Mouse (Mus musculus): Measurements from ENCODE around the gene Prune1.
A peak's percentile ranks its signal among the peaks of the same experiment; 100 is the strongest.

Gene Prune1

DNA sequence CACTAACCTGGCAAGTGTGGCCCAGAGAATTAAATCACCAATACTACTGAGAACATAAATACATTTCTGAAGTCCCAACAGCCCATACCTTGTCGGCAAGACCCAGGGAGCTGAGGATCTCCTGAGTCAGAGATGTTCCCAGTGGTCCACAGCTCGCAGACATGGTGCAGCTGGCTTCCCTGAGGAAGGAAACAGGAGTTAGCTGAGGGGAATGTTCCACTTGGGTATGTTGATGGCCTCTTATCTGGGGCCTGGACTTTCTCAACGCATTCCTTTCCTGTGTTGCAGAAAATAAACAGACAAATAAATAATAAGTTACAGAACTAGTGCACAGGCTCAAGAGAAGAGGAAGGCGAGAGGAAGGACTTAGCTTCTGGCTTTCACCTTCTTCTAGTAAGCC is 24.4 kb upstream of the Prune1 start:
- no peak for DNase-seq (ENCODE audit: low read depth)

DNA sequence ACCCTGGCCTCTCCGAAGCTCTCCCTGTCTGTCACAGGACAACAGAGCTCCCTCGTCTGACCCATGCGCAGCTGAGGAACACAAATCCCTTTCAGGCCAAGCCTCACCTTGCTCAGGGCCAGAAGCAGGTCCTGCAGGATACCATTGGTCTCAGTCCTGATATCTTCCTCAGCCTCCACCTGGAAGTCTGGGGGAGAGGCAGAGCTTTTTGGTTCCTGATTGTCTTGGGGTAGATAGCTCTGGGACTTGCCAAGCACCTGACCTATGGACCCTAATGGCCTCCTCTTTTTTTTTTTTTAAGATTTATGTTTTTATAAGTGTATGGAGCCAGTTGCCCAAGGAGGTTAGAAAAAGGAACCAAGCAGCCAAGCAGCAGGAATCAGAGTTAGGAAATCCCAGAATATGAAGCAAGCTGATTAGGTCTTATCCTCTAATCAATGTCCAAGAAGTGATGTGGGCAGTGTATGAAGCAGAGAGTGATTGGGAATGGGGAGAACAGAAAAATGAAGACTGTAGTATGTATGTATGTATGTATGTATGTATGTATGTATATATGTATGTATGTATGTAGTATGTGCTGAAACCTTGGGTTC is 19.4 kb upstream of the Prune1 start:
- no peak for DNase-seq (ENCODE audit: low read depth)

DNA sequence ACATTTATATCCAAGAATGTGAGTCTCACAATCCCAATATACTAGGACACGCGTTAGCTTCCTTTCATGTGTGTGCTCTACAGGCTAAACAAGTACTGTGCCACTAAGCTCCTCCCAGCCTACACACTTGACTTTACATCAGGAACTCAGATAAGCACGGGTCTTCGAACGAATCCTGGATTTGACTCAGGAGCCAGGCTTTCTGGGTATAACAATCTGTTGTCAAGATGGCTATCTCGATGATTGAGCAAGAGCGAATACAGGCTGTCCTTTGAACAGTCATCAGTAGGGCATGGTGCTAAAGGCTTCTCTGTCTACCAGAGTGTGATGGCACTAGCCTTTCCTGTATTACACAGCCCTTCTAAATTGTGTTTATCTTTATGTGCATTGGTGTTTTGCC is 16.1 kb upstream of the Prune1 start:
- DNase-seq (ENCODE audit: low read depth): no peak

DNA sequence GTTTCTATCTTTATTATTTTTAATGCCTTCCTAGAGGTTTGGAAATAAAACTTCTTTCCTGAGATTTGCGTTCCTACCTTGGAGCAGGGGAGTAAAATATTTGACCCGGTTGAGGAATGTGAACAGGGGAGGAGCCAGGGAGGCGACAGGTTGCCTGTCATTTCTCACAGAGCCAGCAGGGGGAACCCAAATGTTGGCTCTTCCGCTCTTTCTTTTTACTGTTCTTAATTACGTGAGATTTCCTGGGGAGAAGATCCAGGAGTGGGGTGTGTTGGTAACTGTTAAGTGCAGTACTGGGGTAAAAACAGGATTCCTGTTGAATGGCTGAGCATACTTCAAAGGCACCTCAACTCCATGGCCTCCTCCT is 14.2 kb upstream of the Prune1 start:
- no peak for DNase-seq (ENCODE audit: low read depth)

DNA sequence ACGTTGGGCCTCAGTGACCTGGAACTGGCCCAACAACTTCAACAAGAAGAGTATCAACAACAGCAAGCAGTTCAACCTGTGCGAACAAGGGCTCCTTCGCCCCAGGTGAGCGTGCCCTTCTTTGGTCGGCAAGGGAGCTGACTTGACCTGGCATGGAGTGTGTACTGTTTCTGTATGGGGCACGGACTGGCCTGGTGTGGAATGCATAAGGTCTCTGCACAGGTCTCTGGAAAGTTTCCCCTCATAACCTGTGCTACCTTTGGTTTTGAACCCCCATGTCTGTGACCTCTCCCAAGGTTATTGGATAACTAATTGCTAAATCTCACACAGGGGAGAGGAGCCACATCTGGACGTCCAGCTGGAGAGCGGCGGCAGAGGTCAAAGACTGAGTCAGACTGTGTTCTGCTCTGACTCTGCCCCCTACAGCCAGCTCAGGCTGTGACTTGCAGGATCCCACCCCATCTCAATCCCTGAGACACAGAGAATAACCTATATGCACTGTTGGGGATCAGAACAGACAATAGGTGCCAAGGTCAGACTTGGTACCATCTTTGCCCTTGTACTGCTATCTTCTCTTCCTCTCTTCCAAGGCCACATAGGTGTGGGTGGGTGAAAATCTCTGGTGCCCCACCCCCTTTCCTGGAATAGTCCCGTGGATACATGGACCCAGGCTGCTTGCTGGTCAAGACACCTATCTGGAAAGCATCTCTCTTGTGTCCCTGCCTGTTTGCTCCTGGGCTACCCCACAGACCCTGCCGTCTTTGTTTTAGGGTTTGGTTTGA is 13.6 kb upstream of the Prune1 start:
- no peak for DNase-seq (ENCODE audit: low read depth)

DNA sequence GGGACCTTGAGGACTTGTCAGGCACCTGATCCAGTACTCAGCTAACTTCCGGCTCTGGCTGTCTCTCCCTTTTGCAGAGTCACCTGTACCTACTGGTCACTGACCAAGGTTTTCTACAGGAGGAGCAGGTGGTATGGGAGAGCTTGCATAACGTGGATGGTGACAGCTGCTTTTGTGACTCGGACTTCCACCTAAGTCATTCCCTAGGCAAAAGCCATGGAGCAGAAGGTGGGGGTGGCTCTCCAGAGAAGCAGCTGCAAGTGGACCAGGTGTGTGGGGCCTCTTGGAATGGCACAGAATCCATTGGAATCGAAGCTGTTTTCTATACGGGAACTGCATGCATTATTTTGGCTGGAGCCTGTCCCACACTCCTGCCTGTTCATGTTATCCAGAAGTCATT is 12.8 kb upstream of the Prune1 start:
- DNase-seq (ENCODE audit: low read depth): no peak

DNA sequence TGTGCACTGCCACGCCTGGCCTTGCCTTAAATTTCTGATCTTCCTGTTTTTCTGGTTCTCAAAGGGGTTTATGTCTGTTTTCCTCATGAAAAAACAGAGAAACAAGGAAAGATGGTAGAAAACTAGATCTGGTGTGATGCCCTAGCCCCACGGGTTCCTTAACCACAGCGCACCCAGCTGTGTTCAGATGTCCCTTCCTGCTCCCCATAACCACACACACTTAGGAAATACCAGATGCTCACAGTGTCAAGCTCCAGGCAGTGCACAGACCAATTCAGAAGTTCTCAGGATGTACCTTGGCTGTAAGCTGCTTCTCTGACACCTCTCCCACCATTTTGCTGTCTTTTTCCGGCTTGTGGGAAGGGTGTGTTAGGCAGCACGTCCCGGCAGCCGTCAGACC is 12.4 kb upstream of the Prune1 start:
- no peak for DNase-seq (ENCODE audit: low read depth)

DNA sequence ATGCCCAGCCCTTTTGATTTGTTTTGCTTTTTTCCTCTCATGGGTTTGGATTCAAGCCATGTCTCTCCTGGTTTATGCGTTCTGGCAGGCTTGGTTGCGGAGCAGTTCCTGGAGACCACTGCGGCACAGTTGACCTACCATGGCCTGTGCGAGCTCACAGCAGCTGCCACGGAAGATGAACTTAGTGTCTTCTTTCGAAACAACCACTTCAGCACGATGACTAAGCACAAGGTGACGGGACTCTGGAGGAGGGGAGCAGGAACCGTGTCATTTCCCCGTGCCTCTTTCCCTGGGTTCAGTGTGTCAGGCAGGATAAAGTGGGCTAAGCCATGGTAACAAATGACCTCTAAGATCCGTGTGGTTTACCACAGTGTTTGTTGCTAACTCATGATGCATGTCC is 11.7 kb upstream of the Prune1 start:
- DNase-seq (ENCODE audit: low read depth): no peak

DNA sequence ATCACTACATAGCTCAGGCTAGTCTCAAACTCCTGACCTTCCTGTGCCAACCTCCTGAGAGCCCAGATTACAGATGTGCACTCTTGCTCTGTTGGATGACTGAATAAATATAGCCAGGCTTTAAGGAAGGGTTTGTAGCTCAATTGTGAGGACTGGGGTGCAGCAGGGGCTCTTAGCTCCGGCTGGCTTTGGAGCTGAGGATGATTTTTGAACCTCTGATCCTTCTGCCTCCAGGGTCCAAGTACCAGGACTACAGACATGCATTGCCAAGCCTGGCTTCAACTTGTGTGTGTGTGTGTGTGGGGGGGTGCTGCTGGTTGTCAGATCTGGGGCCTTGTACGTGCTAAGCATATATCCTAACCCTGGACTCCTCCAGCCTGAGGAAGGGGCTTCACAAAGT is 11.0 kb upstream of the Prune1 start:
- DNase-seq (ENCODE audit: low read depth): no peak

DNA sequence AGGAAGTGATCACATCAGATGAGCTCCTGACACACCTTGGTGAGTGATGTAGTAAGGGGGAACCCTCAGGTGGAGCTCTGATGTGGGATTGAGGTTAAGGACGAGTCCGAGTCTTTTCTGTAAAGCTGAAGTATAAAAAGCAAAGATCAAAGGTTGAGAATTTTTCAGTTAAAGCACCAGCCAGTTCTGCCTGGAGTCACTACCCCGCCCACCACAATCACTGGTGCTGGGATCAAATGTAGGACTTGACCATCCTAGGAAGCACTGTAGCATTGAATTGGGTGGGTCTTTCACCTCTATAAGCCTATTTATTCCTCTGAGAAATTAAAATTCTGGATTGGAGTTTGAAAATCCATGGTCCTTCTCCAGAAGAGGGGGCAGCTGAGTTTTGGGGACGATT is 9.2 kb upstream of the Prune1 start:
- no peak for DNase-seq (ENCODE audit: low read depth)

DNA sequence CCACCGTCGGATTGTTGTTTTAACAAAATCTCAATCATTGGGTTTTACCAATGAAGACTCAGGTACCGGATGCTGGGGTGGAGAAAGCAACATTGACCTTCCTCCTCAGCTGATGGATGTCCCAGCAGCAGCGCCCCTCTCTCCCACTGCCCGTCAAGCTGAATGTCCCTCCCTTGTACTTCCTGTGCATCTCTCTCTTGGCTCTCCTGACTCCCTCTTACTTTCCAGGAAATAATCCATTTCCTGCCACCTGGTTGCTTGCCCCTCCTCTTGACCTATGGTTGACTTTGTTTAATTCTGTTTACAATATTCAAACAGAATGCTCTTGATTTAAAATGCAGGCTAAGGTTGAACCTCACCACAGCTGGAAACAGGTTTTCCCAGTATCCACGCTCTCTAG is 8.3 kb upstream of the Prune1 start:
- DNase-seq (ENCODE audit: low read depth): no peak

DNA sequence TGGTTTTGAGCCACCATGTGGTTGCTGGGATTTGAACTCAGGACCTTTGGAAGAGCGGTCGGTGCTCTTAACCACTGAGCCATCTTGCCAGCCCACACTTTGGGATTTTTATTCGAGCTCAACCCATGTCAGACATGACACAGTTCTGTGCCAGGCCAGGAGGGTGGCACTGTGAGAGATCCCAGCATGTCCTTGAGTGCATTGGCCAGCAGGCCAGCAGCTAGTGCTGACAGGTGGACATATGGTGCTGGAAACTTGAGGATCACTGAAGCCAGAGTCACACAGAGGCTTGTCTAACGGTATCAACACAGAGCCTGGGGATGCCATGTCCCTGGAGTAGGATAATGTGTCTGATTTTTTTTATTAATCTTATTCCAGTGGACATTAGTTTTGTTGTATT is 7.5 kb upstream of the Prune1 start:
- no peak for DNase-seq (ENCODE audit: low read depth)

DNA sequence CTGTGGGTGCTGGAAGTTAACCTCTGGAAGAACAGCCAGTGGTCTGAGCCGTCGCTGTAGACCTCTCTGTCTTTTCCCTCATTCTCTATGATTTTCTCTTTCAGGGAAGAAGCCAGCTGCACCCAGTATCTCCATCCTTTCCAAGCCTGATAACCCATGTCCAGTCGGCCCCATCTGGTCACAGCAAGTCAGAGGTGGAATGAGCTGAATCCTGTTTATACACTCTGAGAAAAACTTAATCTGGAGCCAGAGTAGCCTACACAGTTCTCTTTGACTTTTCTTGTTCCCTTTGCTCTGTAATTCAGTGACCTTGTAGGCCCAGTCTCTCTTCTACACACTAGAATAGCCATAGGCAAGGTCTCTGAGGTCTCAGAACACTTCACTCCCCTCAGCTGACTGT is 5.7 kb upstream of the Prune1 start:
- DNase-seq (ENCODE audit: low read depth): no peak

DNA sequence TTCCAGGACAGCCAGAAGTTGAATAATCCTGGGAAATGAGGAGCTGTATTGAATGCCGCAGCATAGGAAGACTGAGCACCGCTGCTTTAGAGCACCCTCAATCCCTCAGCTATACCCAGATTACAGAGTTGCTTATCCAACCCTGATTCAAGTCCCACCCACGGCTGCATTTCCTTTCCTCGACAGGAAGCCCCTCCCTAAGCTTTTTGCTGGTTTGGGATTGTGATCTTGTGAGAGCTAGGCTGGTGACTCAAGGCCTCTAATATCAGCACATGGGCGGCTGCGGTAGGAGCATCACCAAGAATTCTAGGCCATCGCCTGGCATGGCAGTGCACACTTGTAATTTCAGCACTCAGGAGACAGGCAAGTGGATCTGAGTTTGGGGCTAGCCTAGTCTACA is 4.6 kb upstream of the Prune1 start:
- no peak for DNase-seq (ENCODE audit: low read depth)

DNA sequence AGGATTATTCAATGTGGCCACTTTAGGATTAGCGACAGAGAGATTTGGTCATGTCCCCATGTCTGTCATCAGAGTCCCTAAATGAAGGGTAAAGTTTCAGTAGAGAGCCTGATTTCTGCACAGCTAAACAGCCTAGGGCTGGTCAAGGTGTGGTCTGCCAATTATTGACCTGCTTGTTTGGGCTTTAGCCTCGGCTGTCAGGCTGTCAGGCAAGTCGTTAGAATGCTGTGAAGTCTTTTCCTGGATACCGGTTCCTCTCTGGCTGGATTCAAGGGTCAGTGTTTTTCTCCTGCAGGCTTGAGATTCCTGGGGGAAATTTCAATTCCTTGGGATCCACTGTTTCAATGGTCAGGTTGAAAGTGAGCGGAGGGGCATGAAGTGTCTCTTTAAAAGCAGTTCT is 4.1 kb upstream of the Prune1 start:
- DNase-seq (ENCODE audit: low read depth): no peak

DNA sequence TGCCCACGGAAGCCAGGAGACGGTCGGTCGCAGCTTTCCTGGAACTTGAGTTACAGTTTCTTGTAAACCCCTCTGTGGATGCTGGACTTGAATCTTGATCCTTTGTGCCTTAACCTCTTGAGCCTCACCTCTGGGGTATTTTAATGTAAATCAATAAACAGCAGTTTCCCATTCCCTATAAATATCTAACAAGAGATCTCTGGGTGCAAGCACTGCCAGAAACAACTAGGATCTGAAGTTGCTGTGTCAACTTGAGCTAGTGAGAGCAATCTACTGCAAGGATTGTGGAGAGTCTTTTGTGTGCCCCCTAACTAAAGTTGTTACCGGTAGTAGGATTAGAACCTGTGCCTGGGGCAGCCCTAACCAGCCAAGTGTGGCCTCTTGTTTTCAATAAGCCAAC is 3.5 kb upstream of the Prune1 start:
- no peak for DNase-seq (ENCODE audit: low read depth)

DNA sequence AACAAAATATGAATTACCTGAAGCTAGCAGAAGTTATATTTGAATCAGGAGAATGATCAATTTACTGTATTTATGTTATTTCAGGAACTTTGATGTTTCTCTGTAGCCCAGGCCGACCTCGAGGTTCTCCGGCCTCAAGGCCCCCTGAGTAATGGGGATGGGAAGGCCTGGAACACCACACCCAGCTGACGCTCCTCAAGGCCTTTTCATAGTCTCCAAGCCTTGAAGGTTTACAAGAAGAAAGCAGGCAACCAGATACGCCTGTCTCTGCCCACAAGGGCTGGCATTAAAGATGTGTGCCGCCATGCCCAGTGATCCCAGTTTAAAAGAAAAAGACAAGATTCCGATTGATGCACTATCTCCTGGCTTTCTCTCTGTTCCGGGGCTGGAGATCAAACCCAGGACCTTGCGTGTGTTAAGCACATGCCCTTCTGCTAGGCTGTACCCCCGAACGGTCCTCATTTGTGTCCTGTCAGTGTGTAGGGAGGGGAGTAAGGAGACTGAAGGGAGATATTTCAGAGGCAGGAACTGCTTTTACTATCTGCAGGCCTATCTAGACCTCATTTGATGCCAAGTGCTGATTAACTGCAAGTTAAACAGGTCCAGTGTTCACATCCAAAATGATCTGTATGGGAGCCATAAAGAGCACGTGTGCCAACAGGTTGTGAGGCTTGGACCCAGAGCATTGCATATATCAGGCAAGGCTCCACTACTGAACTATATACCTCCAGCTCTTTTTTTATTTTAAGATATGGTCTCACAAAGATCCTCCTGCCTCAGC is 2.8 kb upstream of the Prune1 start:
- no peak for DNase-seq (ENCODE audit: low read depth)

DNA sequence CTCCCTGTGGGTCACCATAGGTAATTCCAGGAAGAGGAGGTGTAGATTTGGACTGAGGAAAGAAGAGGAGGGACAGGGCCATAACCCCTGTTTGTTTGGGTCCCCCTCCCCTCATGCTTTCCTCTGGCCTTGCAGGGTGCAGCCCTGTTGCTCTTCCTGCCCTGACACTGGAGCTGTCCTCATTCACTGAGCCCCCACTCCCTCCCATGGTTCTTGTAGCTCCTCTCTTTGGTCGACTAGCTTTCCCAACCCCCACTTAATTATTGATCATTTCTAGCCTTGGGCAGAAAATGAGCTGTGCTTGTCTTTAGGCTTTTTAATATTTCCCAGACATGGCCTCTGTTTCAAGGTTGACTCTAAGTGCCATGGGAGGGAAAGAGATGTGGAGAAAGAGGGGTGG is 2.2 kb upstream of the Prune1 start:
- no peak for DNase-seq (ENCODE audit: low read depth)

DNA sequence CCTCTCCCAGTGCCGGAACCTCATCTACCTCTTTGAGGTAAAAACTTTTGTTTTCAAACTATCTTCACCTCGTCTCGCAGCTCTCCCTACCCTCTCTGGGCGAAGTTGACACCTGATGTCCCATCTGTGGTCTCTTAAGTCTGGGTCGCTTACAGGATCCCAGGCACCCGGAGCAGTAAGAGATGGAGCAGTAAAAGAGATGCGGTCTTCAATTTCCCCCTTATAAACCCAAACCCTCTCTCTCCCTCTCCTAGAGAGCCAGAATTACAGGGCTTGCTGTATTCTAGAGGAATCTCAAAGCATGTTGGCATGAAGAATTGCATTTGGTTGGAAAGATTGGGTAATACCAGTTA is 1.7 kb upstream of the Prune1 start:
- DNase-seq (ENCODE audit: low read depth): no peak

DNA sequence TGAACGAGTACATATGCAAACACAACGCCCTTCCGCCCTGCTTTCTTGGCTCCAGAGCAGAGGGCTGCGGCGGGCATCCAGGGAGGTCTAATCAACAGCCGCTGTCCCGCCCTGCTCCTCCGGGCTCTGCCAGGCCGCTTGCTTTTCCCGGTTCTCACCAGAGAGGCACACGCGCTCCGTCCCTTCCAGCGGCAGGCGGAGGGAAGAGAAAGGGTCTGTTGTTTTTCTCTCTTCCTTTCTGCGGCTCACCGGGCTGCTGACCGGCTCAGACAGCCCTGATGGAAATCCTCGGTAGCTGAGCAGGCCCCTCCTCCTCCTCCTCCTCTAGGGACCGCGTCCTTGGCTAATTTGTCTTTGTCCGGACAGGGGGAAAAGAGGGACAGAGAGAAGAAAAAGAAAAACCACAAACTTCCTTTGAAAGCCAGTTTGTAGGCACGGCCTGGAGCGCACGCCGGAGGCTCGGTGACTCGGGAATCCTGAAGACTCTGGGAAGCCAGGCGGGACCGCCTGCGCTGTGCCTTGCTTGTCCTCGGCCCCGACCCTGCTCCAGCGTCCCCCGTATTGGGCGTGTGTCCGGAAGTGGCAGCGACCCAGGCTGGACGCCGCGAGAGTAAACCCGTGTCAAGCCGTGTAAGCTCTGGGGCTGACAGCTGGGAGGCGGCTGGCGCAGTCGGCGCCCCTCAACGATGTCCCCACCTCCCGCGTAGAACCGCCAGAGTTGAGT is 1.2 kb upstream of the Prune1 start:
- peak; percentile 84 for DNase-seq (ENCODE audit: low read depth)

DNA sequence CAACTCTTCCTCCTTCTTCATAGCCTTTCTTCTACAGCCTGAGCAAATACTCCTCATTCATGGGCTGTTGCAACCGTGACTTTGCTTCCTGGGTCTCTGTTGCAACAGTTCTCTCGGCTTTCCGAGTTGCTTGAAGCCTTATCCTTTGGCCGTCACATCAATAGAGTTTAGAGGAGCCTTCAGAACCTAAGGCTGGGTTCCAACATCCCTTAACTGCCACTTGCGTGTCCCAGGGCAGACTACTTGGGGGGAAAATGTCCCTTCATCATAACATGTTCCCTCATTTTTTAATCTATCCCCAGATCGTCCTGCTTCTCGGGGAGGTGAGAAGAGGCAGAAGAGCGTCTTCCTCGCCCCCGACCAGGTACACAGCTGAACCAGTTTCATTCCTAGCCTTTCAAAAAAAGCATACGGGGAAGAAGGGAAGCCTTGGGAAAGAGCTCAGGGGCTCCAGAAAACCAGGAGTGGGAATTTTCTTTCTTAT is 547 bp upstream of the Prune1 start:
- no peak for DNase-seq (ENCODE audit: low read depth)

DNA sequence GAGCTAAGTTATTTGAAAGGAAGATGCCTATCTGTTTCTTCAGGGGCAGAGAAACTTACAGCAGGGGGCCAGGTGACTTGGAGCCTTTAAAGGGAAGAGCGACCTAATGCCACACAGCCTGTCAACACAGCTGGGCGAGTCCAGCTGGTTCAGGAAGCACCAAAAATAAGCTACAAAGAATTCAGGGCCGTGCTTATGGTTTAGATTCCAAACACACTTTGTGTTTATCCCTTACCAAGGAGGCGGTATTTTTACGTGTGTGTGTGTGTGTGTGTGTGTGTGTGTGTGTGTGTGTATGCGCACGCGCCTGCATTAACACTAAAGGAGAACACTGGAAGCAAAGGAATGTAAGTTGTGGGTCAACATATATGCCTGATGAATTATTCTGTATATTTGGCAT is 1.1 kb downstream of the Prune1 start:
- DNase-seq (ENCODE audit: low read depth): no peak

DNA sequence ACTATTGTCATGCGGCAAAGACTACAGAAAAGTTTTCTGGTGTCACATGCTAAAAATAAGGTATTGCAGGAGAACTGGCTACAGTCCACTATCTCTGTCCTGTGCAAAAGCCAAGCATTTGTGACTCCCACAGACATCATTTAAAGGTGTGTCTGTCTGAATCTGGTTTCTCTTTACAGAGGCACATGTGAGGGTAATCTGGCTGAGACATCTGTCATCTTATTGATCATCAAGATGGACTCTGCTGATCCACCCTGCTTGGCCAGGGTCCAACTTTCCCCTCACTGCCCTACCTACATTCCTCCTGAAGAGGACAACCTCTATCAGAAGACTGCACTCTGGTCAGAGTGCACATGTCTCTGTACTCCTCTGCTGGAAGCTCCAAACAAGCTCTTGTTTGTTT is 4.7 kb downstream of the Prune1 start:
- no peak for DNase-seq (ENCODE audit: low read depth)
